Mouse (Mus musculus): ENCODE data around the gene C530025M09Rik. TPM values are rescaled to one million over a fixed set of nuclear protein-coding genes. Genes with fewer than 3 reads are reported as not detected.

C530025M09Rik gene
- total RNA-seq, 2 experiments from 2014 or later, result not detected

DNA sequence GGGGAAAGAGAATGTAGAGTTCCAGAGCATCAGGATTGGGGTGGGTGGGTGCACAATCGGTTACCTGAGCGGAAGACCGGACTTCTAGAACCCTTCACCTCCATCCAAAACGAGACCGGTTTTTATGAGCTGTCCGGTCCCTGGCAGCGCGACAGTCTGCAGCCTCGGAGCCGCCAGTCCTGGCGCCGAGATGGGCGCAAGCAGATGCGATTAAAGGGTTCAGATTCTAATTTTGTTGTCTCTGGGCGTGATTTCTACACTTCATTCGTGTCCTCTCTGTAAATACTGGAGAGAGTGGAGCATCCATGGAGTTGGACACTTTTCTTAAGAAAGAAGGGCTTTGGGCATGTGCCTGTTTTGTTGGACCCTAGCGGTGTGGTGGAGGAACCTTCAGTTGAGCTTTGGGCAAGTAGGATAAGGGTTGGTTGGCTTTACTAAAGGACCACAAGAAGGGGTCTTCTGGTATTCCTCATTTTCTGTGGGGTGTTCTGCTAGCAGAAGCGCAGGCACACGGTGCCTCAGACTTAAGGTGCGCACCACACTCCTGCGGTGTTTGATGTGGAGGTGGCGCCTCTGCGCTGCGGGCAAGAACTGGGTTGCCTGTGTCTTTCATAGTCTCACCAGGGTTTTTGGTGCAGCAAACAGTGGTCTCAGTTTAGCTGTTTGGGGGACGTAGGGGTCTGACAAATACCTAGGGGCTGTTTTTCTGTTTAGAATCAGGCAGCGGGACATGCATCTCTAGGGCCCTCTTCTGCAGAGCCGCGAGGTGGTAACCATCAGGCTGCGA is 639 bp upstream of the C530025M09Rik start:
- intact Hi-C loops (cut with DNase I), result no loop called here
- no peak for DNase-seq
- no peak for TF ChIP-seq CTCF (IDR thresholded peaks at IDR 0.05)
- no peak overlapping the region for H3K27ac ChIP-seq
- peak overlapping the region; percentile 58 for H3K4me3 ChIP-seq

DNA sequence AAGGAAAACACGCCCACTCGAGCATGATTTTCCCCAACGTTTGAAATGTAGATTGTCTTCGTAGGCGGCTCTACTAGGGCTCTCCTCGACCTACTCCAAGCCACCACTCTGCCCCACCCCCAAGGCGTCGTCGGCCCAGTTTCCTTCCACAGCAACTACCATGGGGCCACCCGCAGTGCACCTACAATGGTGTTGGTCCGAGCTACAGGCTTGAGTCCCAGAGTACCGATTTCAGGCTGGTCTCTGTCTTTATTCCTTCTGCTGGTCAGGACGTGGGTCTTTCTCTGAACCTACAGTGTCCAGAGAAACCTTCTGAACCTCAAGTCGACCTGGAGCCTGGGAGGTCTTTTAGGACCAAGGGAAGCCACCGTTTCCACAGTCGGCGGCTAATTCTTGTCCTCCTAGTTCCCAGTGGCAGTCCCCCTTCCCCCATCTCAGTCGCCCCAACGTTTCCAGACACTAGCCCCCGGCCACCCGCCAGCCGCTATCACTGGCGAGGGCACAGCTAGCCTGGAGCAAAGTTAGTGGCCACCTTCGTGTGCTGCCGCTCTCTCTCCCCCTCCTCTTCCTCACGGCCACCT is 968 bp downstream of the C530025M09Rik start:
- Histone ChIP-seq H3K27ac (no peak overlapping the region), H3K4me3 (peak overlapping the region; percentile 58)
- intact Hi-C loops (cut with DNase I), result no loop called here
- DNase-seq, result no peak
- TF ChIP-seq CTCF (IDR thresholded peaks at IDR 0.05), result no peak

DNA sequence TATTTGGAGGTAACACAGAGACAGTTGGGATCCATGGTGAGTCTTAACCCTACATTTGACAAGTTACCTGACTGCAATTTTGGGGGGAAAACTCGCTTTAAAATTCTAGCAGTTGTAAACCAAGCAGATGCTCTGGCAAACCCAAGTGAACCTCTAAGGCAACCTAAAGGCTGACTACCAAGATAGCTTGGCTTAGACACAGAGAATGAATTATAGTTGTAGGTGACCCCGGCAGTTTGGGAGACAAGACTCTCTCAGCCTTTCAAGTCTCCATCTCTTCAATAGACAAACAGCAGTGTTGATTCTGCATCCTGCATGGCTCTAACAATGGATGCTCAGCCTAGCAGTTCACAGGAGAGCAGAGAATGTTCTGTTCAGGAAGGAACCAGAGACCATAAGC is 2.1 kb downstream of the C530025M09Rik start, which contains the start of gene Syndig1:
Syndig1 (plus strand) TSS at position 301 of the 400 bp plus-strand sequence.
- intact Hi-C loops (cut with DNase I), result no loop called here
- TF ChIP-seq CTCF (IDR thresholded peaks at IDR 0.05), result no peak

DNA sequence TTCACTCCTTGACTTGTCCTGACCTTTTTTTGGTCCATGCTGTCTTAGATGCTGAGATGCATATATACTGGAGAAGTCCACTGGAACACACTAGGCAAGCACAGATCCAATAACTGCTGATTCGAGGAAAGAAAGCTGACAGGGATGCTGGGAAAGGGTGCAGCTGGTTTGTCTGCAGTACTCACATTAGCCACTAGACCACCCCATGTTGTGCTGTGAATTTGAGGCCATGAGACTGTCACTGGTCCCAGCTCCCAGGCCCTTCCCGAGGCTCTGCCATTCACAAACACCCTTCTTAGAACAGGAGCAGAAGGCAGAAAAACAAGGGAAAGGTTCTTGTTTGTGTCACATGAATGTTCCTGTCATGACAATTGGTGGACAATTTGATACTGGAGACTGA is 10.8 kb downstream of the C530025M09Rik start:
- TF ChIP-seq CTCF (IDR thresholded peaks at IDR 0.05), result no peak
- no peak for DNase-seq
- intact Hi-C loops (cut with DNase I), result no loop called here
- Histone ChIP-seq H3K27ac (no peak overlapping the region), H3K4me3 (no peak overlapping the region)

More for the DNA sequence above, 2.1 kb downstream of the C530025M09Rik start, which contains the start of gene Syndig1:
- Histone ChIP-seq H3K27ac (no peak within 1 kb of the TSS), H3K4me3 (no peak within 1 kb of the TSS)
- no peak for DNase-seq

DNA sequence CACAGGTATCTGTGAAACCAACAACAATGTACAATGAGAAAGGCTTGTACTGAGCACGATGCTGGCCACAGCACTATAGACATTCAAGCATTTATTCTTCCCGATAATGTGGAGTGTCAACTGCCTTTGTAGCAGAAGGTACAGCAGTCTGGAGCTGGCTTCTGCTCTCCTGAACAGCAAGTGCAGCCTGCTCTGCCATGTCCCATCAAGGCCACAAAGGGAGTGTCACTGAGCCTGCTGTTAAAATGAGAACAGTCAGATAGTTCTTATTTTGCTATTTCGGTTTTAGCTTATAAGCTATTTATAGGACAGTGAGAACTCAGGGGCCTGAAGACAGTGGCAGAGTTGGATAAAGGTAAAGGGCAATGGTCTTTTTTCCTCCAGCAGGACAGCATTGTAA is 11.3 kb downstream of the C530025M09Rik start:
- intact Hi-C loops (cut with DNase I), result no loop called here
- Histone ChIP-seq H3K27ac (no peak overlapping the region), H3K4me3 (no peak overlapping the region)
- no peak for TF ChIP-seq CTCF (IDR thresholded peaks at IDR 0.05)
- no peak for DNase-seq

DNA sequence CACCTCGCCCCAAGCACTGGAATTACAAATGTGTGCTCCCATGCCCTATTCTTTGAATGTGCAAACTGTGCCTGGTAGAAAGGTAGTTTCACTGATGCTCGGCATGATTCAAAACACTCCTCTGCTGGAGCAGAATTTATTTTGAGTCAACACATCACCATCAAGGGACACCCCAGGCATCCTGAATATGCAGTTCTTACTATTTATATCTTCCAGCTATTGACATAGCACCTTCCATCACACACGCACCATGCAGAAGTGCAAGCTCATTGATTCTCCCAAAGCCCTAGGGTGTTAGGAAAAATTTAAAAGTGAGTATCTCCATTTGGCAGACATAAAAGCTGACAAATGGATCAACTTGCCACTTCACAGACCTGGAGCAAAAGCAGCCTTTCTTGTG is 12.6 kb downstream of the C530025M09Rik start:
- Histone ChIP-seq H3K27ac (no peak overlapping the region), H3K4me3 (no peak overlapping the region)
- TF ChIP-seq CTCF (IDR thresholded peaks at IDR 0.05), result no peak
- intact Hi-C loops (cut with DNase I), result no loop called here
- no peak for DNase-seq

DNA sequence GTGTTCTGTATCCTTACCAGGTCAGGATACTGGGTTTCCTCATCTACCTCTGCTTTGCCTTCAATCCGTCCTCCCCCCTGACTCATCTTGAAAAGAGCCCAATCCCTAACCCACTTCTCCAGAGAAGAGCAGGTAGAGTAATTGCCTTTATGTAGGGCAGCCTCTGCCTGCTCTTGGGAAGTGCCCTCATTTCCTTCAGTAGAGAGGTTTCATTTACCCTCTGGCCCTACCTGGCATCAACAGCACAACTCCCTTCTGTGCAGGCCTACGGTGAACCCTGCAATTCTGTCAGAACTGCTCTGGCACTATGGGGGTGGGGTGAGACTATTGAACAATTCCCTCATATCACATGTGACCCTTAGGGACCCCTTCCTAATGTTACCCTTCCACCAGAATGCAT is 18.1 kb downstream of the C530025M09Rik start:
- no peak overlapping the region for H3K27ac ChIP-seq
- H3K4me3 ChIP-seq, result no peak overlapping the region
- DNase-seq, result no peak
- no peak for TF ChIP-seq CTCF (IDR thresholded peaks at IDR 0.05)
- intact Hi-C loops (cut with DNase I), result no loop called here

DNA sequence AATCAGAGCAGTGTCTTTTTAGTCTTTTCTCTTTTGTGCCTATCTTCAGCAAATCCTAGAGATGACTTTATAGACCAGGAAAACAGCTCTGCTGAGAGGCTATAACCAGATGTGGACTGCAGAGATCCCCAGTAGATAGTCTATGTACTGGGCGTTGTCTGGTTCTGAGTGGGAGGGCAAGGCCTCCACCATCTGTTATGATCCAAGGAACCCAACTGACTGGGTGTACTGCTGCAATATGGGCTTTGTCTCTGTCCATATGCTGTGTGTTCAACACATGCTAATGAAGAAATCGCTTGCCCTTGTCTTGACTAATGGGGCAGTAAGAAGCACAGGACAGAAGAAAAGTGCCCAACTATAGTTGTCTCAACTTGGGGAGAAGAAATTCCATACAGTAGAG is 25.8 kb downstream of the C530025M09Rik start:
- TF ChIP-seq CTCF (IDR thresholded peaks at IDR 0.05), result no peak
- Histone ChIP-seq H3K27ac (no peak overlapping the region), H3K4me3 (no peak overlapping the region)
- DNase-seq, result no peak
- intact Hi-C loops (cut with DNase I), result no loop called here

DNA sequence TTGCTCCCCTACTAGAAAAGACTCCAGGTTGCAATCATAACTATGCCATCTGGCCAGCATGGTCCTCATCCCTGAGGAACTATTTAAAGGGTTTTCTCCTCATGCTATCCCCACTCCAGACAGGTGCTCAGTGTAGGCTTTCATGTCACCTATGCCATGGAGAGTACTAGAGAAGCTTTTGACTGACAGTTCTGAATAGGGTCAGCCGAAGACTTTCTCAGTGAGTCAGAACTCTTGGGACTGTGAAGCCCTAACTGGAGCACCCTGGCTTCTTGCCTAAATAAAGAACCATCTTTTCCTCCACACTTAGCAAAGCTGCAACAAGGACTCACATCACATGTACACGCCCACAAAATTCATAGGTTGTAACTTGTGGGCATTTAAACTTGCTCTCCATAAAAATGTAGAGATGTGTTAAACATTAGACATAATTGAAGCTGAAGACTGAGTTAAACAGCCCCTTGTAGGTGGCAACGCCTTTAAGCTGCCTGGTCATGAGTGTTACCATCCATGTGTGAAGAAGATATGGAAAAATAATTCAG is 26.3 kb downstream of the C530025M09Rik start:
- intact Hi-C loops (cut with DNase I), result no loop called here
- H3K27ac ChIP-seq, result no peak overlapping the region
- TF ChIP-seq CTCF (IDR thresholded peaks at IDR 0.05), result no peak
- no peak for DNase-seq
- no peak overlapping the region for H3K4me3 ChIP-seq

DNA sequence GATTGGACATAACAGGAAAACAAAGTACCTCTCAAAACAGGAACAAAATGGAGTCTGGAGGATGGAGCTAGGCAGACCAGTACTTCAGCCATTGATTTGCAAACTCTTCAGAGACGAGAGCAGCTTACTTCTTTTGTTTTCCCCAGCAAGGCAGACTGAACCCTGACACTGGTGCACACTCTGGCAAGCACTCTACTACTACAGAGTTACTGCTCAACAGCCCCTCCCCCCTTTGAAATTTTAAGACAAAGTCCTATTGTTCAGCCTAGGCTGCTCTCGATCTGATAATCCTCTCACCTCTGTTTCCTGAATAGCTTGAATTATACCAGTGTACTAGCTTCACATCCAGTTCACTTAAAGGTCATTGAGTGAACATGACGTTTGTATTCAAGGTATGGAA is 32.4 kb downstream of the C530025M09Rik start:
- intact Hi-C loops (cut with DNase I), result no loop called here
- H3K27ac ChIP-seq, result no peak overlapping the region
- TF ChIP-seq CTCF (IDR thresholded peaks at IDR 0.05), result no peak
- no peak overlapping the region for H3K4me3 ChIP-seq
- no peak for DNase-seq

Other genes with a start within 250 kb of the C530025M09Rik start
- gene Syndig1, start 2.0 kb downstream of the C530025M09Rik start, total RNA-seq (2021), result not detected

Measured in gastrocnemius, adult 2 months (tissue).